Mouse (Mus musculus): ENCODE data around the gene Cry1. TPM values are rescaled to one million over a fixed set of nuclear protein-coding genes. Genes with fewer than 3 reads are reported as not detected.

Gene Cry1
- polyA plus RNA-seq, 1 experiment from 2014 or later = 28.1 TPM

GRCm38 (mm10) chr10:85149226-85149625 lies 35.6 kb downstream of the Cry1 start:
- Histone ChIP-seq H3K4me1 (replicated peaks; ENCODE audit: insufficient read depth, low read length) (no peaks in the 10 kb centered on the region), H3K4me2 (ENCODE audit: low read length) (no peak overlapping the region), H3K9ac (ENCODE audit: low read depth, low read length) (no peak overlapping the region), H3K27me3 (ENCODE audit: insufficient read depth, low read length) (no peaks in the 10 kb centered on the region), H3K36me3 (ENCODE audit: insufficient read depth, low read length) (peaks cover 20% of the 10 kb centered on the region), H3K4me3 (replicated peaks; ENCODE audit: low read depth, low read length) (no peak overlapping the region), H3K27ac (no peak overlapping the region), H3K9me3 (replicated peaks; ENCODE audit: low read length) (no peaks in the 10 kb centered on the region)
- WGBS = 77% methylated on average over 5 of the region's 5 CpGs
- DNase-seq (ENCODE audit: low spot score) = no peak
- no peak for TF ChIP-seq CTCF (IDR thresholded peaks at IDR 0.05; ENCODE audit: low read depth)
- no peak for ATAC-seq (replicated peaks; ENCODE audit: low FRiP score, low read depth)

GRCm38 (mm10) chr10:85146282-85146681 lies 38.6 kb downstream of the Cry1 start:
- no peaks in the 10 kb centered on the region for H3K4me1 ChIP-seq (replicated peaks; ENCODE audit: insufficient read depth, low read length)
- H3K36me3 ChIP-seq (ENCODE audit: insufficient read depth, low read length) = peaks cover 29% of the 10 kb centered on the region
- no peak overlapping the region for H3K9ac ChIP-seq (ENCODE audit: low read depth, low read length)
- H3K9me3 ChIP-seq (replicated peaks; ENCODE audit: low read length) = no peaks in the 10 kb centered on the region
- no peak overlapping the region for H3K27ac ChIP-seq
- DNase-seq (ENCODE audit: low spot score) = no peak
- no peak overlapping the region for H3K4me3 ChIP-seq (replicated peaks; ENCODE audit: low read depth, low read length)
- no peak for TF ChIP-seq CTCF (IDR thresholded peaks at IDR 0.05; ENCODE audit: low read depth)
- no peaks in the 10 kb centered on the region for H3K27me3 ChIP-seq (ENCODE audit: insufficient read depth, low read length)
- ATAC-seq (replicated peaks; ENCODE audit: low FRiP score, low read depth) = no peak
- H3K4me2 ChIP-seq (ENCODE audit: low read length) = no peak overlapping the region
- 86% methylated on average over 14 of the region's 14 CpGs for WGBS

GRCm38 (mm10) chr10:85141465-85141864 lies 43.4 kb downstream of the Cry1 start:
- WGBS = 53% methylated on average over 9 of the region's 9 CpGs
- no peaks in the 10 kb centered on the region for H3K4me1 ChIP-seq (replicated peaks; ENCODE audit: insufficient read depth, low read length)
- ATAC-seq (replicated peaks; ENCODE audit: low FRiP score, low read depth) (no peak), DNase-seq (ENCODE audit: low spot score) (peak; percentile 39)
- no peak overlapping the region for H3K4me2 ChIP-seq (ENCODE audit: low read length)
- no peaks in the 10 kb centered on the region for H3K9me3 ChIP-seq (replicated peaks; ENCODE audit: low read length)
- no peaks in the 10 kb centered on the region for H3K27me3 ChIP-seq (ENCODE audit: insufficient read depth, low read length)
- no peak overlapping the region for H3K9ac ChIP-seq (ENCODE audit: low read depth, low read length)
- H3K36me3 ChIP-seq (ENCODE audit: insufficient read depth, low read length) = peaks cover 19% of the 10 kb centered on the region
- no peak overlapping the region for H3K27ac ChIP-seq
- no peak overlapping the region for H3K4me3 ChIP-seq (replicated peaks; ENCODE audit: low read depth, low read length)
- TF ChIP-seq CTCF (IDR thresholded peaks at IDR 0.05; ENCODE audit: low read depth) = no peak

- Histone ChIP-seq H3K4me3 (replicated peaks; ENCODE audit: low read depth, low read length) (no peak overlapping the region), H3K36me3 (ENCODE audit: insufficient read depth, low read length) (0 out of 2 replicates have a peak, but pooled peaks cover 12% of the 10 kb centered on the region), H3K4me2 (ENCODE audit: low read length) (no peak overlapping the region), H3K9me3 (replicated peaks; ENCODE audit: low read length) (no peaks in the 10 kb centered on the region), H3K27me3 (ENCODE audit: insufficient read depth, low read length) (no peaks in the 10 kb centered on the region), H3K4me1 (replicated peaks; ENCODE audit: insufficient read depth, low read length) (no peaks in the 10 kb centered on the region), H3K27ac (no peak overlapping the region), H3K9ac (ENCODE audit: low read depth, low read length) (no peak overlapping the region)
- ATAC-seq (replicated peaks; ENCODE audit: low FRiP score, low read depth) = no peak
- TF ChIP-seq CTCF (IDR thresholded peaks at IDR 0.05; ENCODE audit: low read depth) = no peak
- WGBS = 90% methylated on average over 6 of the region's 6 CpGs
- no peak for DNase-seq (ENCODE audit: low spot score)
Observed at GRCm38 (mm10) chr10:85136573-85136972, 48.3 kb downstream of the Cry1 start.

- H3K9me3 ChIP-seq (replicated peaks; ENCODE audit: low read length) = no peaks in the 10 kb centered on the region
- H3K9ac ChIP-seq (ENCODE audit: low read depth, low read length) = 0 out of 2 replicates have a peak overlapping the region, but pooled peaks have one; percentile 5
- no peak for TF ChIP-seq CTCF (IDR thresholded peaks at IDR 0.05; ENCODE audit: low read depth)
- ATAC-seq (replicated peaks; ENCODE audit: low FRiP score, low read depth) (peak; percentile 60), DNase-seq (ENCODE audit: low spot score) (peak; percentile 59)
- no peak overlapping the region for H3K27ac ChIP-seq
- peak overlapping the region; percentile 71 for H3K4me2 ChIP-seq (ENCODE audit: low read length)
- peak overlapping the region; percentile 69 for H3K4me3 ChIP-seq (replicated peaks; ENCODE audit: low read depth, low read length)
- no peaks in the 10 kb centered on the region for H3K4me1 ChIP-seq (replicated peaks; ENCODE audit: insufficient read depth, low read length)
- 14% methylated on average over 7 of the region's 7 CpGs for WGBS
- 0 out of 2 replicates have a peak, but pooled peaks cover 10% of the 10 kb centered on the region for H3K36me3 ChIP-seq (ENCODE audit: insufficient read depth, low read length)
- H3K27me3 ChIP-seq (ENCODE audit: insufficient read depth, low read length) = no peaks in the 10 kb centered on the region
Observed at GRCm38 (mm10) chr10:85128453-85128852, 56.4 kb downstream of the Cry1 start.

GRCm38 (mm10) chr10:85127395-85128287 lies 57.2 kb downstream of the Cry1 start, which contains the start of gene Mterf2:
Gene Mterf2 (minus strand): TSS chr10:85128027.
- peak within 1 kb of the TSS; percentile 73 for H3K9ac ChIP-seq (ENCODE audit: low read depth, low read length)
- H3K27me3 ChIP-seq (ENCODE audit: insufficient read depth, low read length) = no peaks in the 10 kb centered on the region
- H3K9me3 ChIP-seq (replicated peaks; ENCODE audit: low read length) = no peaks in the 10 kb centered on the region
- no peaks in the 10 kb centered on the region for H3K4me1 ChIP-seq (replicated peaks; ENCODE audit: insufficient read depth, low read length)
- peak; percentile 53 for TF ChIP-seq CTCF (IDR thresholded peaks at IDR 0.05; ENCODE audit: low read depth)
- no peak within 1 kb of the TSS for H3K27ac ChIP-seq
- peak within 1 kb of the TSS; percentile 69 for H3K4me3 ChIP-seq (replicated peaks; ENCODE audit: low read depth, low read length)
- H3K4me2 ChIP-seq (ENCODE audit: low read length) = peak within 1 kb of the TSS; percentile 71
- ATAC-seq (replicated peaks; ENCODE audit: low FRiP score, low read depth) (peak; percentile 99), DNase-seq (ENCODE audit: low spot score) (peak; percentile 98)
- H3K36me3 ChIP-seq (ENCODE audit: insufficient read depth, low read length) = 0 out of 2 replicates have a peak, but pooled peaks cover 6% of the 10 kb centered on the region
- WGBS = 6% methylated on average over 20 of the region's 20 CpGs

Measured in kidney, postnatal 0 days (tissue).